Mouse (Mus musculus) gastrocnemius, postnatal 10 days (tissue): Measurements from ENCODE around the gene Pyroxd2. TPM values are rescaled to one million over a fixed set of nuclear protein-coding genes. Genes with fewer than 3 reads are reported as not detected.
"Not testable (repeated sequence)": the region's sequence is repeated elsewhere in the genome, so short reads cannot be mapped to it uniquely, and the experiment has no call there.

Experiments
- DNase-seq: peaks from one replicate; pipeline ENCODE4 v3.0.0; 2021; ENCODE audit warnings: mixed read lengths
- total RNA-seq, 2 experiments: library from RNA; stranded (reverse); gene quantifications; 2 replicates each; pipeline ENCODE4 v1.2.3; 2021

The Pyroxd2 gene
- total RNA-seq, 2 experiments from 2014 or later, result 3.1 to 5.0 TPM

GRCm38 (mm10) chr19:42689321-42689720, 63.3 kb downstream of the Pyroxd2 start:
- no peak for DNase-seq

GRCm38 (mm10) chr19:42682776-42683175, 69.8 kb downstream of the Pyroxd2 start:
- DNase-seq, result not testable (repeated sequence)

- no peak for DNase-seq
Observed at GRCm38 (mm10) chr19:42678191-42678590, 74.4 kb downstream of the Pyroxd2 start.

GRCm38 (mm10) chr19:42677452-42677851, 75.1 kb downstream of the Pyroxd2 start:
- no peak for DNase-seq

GRCm38 (mm10) chr19:42676931-42677330, 75.6 kb downstream of the Pyroxd2 start:
- DNase-seq, result no peak

Other genes with a start within 250 kb of the Pyroxd2 start
- gene R3hcc1l, start 234.0 kb downstream of the Pyroxd2 start, total RNA-seq, result 10 to 100 TPM; 12.3 to 13.7 TPM
- 1 to 10 TPM; 2.2 to 4.8 TPM for gene Loxl4, start 140.0 kb downstream of the Pyroxd2 start, total RNA-seq
- gene Hps1, start 27.2 kb upstream of the Pyroxd2 start, total RNA-seq, result 1 to 10 TPM; 2.8 to 4.4 TPM